Mouse (Mus musculus): ENCODE data around the gene Ccdc54.

GRCm38 (mm10) chr16:50578361-50578760 is 12.6 kb downstream of the Ccdc54 start:
- TF ChIP-seq GATA1 (IDR thresholded peaks at IDR 0.05; ENCODE audit: borderline replicate concordance, low read length) (no peak), FLI1 (IDR thresholded peaks at IDR 0.05; ENCODE audit: low read length) (no peak)
